Mouse (Mus musculus): ENCODE data around the gene Slc25a47.

GRCm38 (mm10) chr12:108794078-108794711 is 41.7 kb upstream of the Slc25a47 start:
- TF ChIP-seq CTCF (IDR thresholded peaks at IDR 0.05; ENCODE audit: borderline replicate concordance, insufficient read depth, low read length) (no peak), POLR2A (IDR thresholded peaks at IDR 0.05; ENCODE audit: low read depth, low read length) (no peak)

All from embryonic fibroblast, embryonic 13.5 days (primary cell).